Mouse (Mus musculus): ENCODE data around the gene Pten. TPM values are rescaled to one million over a fixed set of nuclear protein-coding genes. Genes with fewer than 3 reads are reported as not detected.

Pten gene
- polyA plus RNA-seq, 1 experiment from 2014 or later = 21.3 TPM

GRCm38 (mm10) chr19:32757831-32758792 is 815 bp downstream of the Pten start:
- H3K4me2 ChIP-seq (replicated peaks; ENCODE audit: low read depth, low read length) = peak overlapping the region; percentile 95
- H3K9me3 ChIP-seq (ENCODE audit: control insufficient read depth, low read depth, low read length) = no peaks in the 10 kb centered on the region
- no peaks in the 10 kb centered on the region for H3K27me3 ChIP-seq (ENCODE audit: control insufficient read depth, insufficient read depth, low read length)
- under 1% methylated on average over 61 of the region's 69 CpGs for WGBS
- ATAC-seq (ENCODE audit: insufficient number of reproducible peaks, insufficient read depth, low FRiP score, low read depth) = no peak
- H3K4me3 ChIP-seq (ENCODE audit: low read depth, low read length) = peak overlapping the region; percentile 99
- peak overlapping the region; percentile 99 for H3K27ac ChIP-seq (ENCODE audit: low read length)
- H3K9ac ChIP-seq (replicated peaks; ENCODE audit: low read depth, low read length) = peak overlapping the region; percentile 98
- no peaks in the 10 kb centered on the region for H3K36me3 ChIP-seq (ENCODE audit: control insufficient read depth, insufficient read depth, low read length)
- H3K4me1 ChIP-seq (ENCODE audit: control insufficient read depth, insufficient read depth, low read length) = peaks cover 6% of the 10 kb centered on the region; the same call in 1 of the 2 replicates

- H3K4me2 ChIP-seq (replicated peaks; ENCODE audit: low read depth, low read length) = peak overlapping the region; percentile 95
- no peaks in the 10 kb centered on the region for H3K36me3 ChIP-seq (ENCODE audit: control insufficient read depth, insufficient read depth, low read length)
- H3K4me3 ChIP-seq (ENCODE audit: low read depth, low read length) = peak overlapping the region; percentile 99
- peaks cover 6% of the 10 kb centered on the region; the same call in 1 of the 2 replicates for H3K4me1 ChIP-seq (ENCODE audit: control insufficient read depth, insufficient read depth, low read length)
- 0% methylated on average over 11 of the region's 11 CpGs for WGBS
- no peaks in the 10 kb centered on the region for H3K27me3 ChIP-seq (ENCODE audit: control insufficient read depth, insufficient read depth, low read length)
- no peaks in the 10 kb centered on the region for H3K9me3 ChIP-seq (ENCODE audit: control insufficient read depth, low read depth, low read length)
- H3K9ac ChIP-seq (replicated peaks; ENCODE audit: low read depth, low read length) = peak overlapping the region; percentile 98
- ATAC-seq (ENCODE audit: insufficient number of reproducible peaks, insufficient read depth, low FRiP score, low read depth) = no peak
- no peak overlapping the region for H3K27ac ChIP-seq (ENCODE audit: low read length)
These were observed 1.5 kb downstream of the Pten start for GRCm38 (mm10) chr19:32758793-32759161.

- 2% methylated on average over 8 of the region's 8 CpGs for WGBS
- peak overlapping the region; percentile 99 for H3K4me3 ChIP-seq (ENCODE audit: low read depth, low read length)
- H3K27ac ChIP-seq (ENCODE audit: low read length) = no peak overlapping the region; the same call in 1 of the 2 replicates
- H3K9ac ChIP-seq (replicated peaks; ENCODE audit: low read depth, low read length) = peak overlapping the region; percentile 98
- ATAC-seq (ENCODE audit: insufficient number of reproducible peaks, insufficient read depth, low FRiP score, low read depth) = no peak
- peaks cover 6% of the 10 kb centered on the region; the same call in 1 of the 2 replicates for H3K4me1 ChIP-seq (ENCODE audit: control insufficient read depth, insufficient read depth, low read length)
- H3K27me3 ChIP-seq (ENCODE audit: control insufficient read depth, insufficient read depth, low read length) = no peaks in the 10 kb centered on the region
- no peaks in the 10 kb centered on the region for H3K36me3 ChIP-seq (ENCODE audit: control insufficient read depth, insufficient read depth, low read length)
- H3K9me3 ChIP-seq (ENCODE audit: control insufficient read depth, low read depth, low read length) = no peaks in the 10 kb centered on the region
- H3K4me2 ChIP-seq (replicated peaks; ENCODE audit: low read depth, low read length) = peak overlapping the region; percentile 95
These were observed 2.2 kb downstream of the Pten start for GRCm38 (mm10) chr19:32759357-32760024.

- Histone ChIP-seq H3K4me1 (ENCODE audit: control insufficient read depth, insufficient read depth, low read length) (peaks cover 5% of the 10 kb centered on the region; the same call in 1 of the 2 replicates), H3K9ac (replicated peaks; ENCODE audit: low read depth, low read length) (0 out of 2 replicates have a peak overlapping the region, but pooled peaks have one; percentile 18), H3K4me3 (ENCODE audit: low read depth, low read length) (peak overlapping the region; percentile 99), H3K27ac (ENCODE audit: low read length) (no peak overlapping the region), H3K27me3 (ENCODE audit: control insufficient read depth, insufficient read depth, low read length) (no peaks in the 10 kb centered on the region), H3K9me3 (ENCODE audit: control insufficient read depth, low read depth, low read length) (no peaks in the 10 kb centered on the region), H3K4me2 (replicated peaks; ENCODE audit: low read depth, low read length) (peak overlapping the region; percentile 95), H3K36me3 (ENCODE audit: control insufficient read depth, insufficient read depth, low read length) (no peaks in the 10 kb centered on the region)
- no peak for ATAC-seq (ENCODE audit: insufficient number of reproducible peaks, insufficient read depth, low FRiP score, low read depth)
- 25% methylated on average over 6 of the region's 6 CpGs for WGBS
These were observed 3.2 kb downstream of the Pten start for GRCm38 (mm10) chr19:32760499-32760898.

- Histone ChIP-seq H3K27me3 (ENCODE audit: control insufficient read depth, insufficient read depth, low read length) (no peaks in the 10 kb centered on the region), H3K36me3 (ENCODE audit: control insufficient read depth, insufficient read depth, low read length) (peaks cover 5% of the 10 kb centered on the region), H3K9me3 (ENCODE audit: control insufficient read depth, low read depth, low read length) (no peaks in the 10 kb centered on the region), H3K9ac (replicated peaks; ENCODE audit: low read depth, low read length) (no peak overlapping the region), H3K4me1 (ENCODE audit: control insufficient read depth, insufficient read depth, low read length) (peaks cover 5% of the 10 kb centered on the region; the same call in 1 of the 2 replicates), H3K4me3 (ENCODE audit: low read depth, low read length) (no peak overlapping the region), H3K4me2 (replicated peaks; ENCODE audit: low read depth, low read length) (peak overlapping the region; percentile 95; the same call in 1 of the 2 replicates), H3K27ac (ENCODE audit: low read length) (no peak overlapping the region)
- ATAC-seq (ENCODE audit: insufficient number of reproducible peaks, insufficient read depth, low FRiP score, low read depth) = no peak
- 58% methylated on average over 4 of the region's 4 CpGs for WGBS
These were observed 3.9 kb downstream of the Pten start for GRCm38 (mm10) chr19:32761162-32761561.

GRCm38 (mm10) chr19:32762493-32762892 is 5.2 kb downstream of the Pten start:
- Histone ChIP-seq H3K4me1 (ENCODE audit: control insufficient read depth, insufficient read depth, low read length) (peaks cover 5% of the 10 kb centered on the region; the same call in 1 of the 2 replicates), H3K36me3 (ENCODE audit: control insufficient read depth, insufficient read depth, low read length) (peaks cover 7% of the 10 kb centered on the region), H3K9me3 (ENCODE audit: control insufficient read depth, low read depth, low read length) (no peaks in the 10 kb centered on the region), H3K4me3 (ENCODE audit: low read depth, low read length) (no peak overlapping the region), H3K9ac (replicated peaks; ENCODE audit: low read depth, low read length) (no peak overlapping the region), H3K4me2 (replicated peaks; ENCODE audit: low read depth, low read length) (no peak overlapping the region), H3K27me3 (ENCODE audit: control insufficient read depth, insufficient read depth, low read length) (no peaks in the 10 kb centered on the region), H3K27ac (ENCODE audit: low read length) (no peak overlapping the region)
- ATAC-seq (ENCODE audit: insufficient number of reproducible peaks, insufficient read depth, low FRiP score, low read depth) = no peak
- 67% methylated on average over 4 of the region's 4 CpGs for WGBS

GRCm38 (mm10) chr19:32778411-32778810 is 21.1 kb downstream of the Pten start:
- no peak overlapping the region for H3K4me2 ChIP-seq (replicated peaks; ENCODE audit: low read depth, low read length)
- H3K4me1 ChIP-seq (ENCODE audit: control insufficient read depth, insufficient read depth, low read length) = peaks cover 4% of the 10 kb centered on the region; the same call in 1 of the 2 replicates
- no peaks in the 10 kb centered on the region for H3K36me3 ChIP-seq (ENCODE audit: control insufficient read depth, insufficient read depth, low read length)
- ATAC-seq (ENCODE audit: insufficient number of reproducible peaks, insufficient read depth, low FRiP score, low read depth) = no peak
- 44% methylated on average over 2 of the region's 2 CpGs for WGBS
- H3K9me3 ChIP-seq (ENCODE audit: control insufficient read depth, low read depth, low read length) = no peaks in the 10 kb centered on the region
- H3K27me3 ChIP-seq (ENCODE audit: control insufficient read depth, insufficient read depth, low read length) = no peaks in the 10 kb centered on the region
- H3K4me3 ChIP-seq (ENCODE audit: low read depth, low read length) = no peak overlapping the region
- no peak overlapping the region for H3K9ac ChIP-seq (replicated peaks; ENCODE audit: low read depth, low read length)
- H3K27ac ChIP-seq (ENCODE audit: low read length) = no peak overlapping the region

GRCm38 (mm10) chr19:32779131-32779530 is 21.8 kb downstream of the Pten start:
- no peaks in the 10 kb centered on the region for H3K36me3 ChIP-seq (ENCODE audit: control insufficient read depth, insufficient read depth, low read length)
- no peaks in the 10 kb centered on the region for H3K9me3 ChIP-seq (ENCODE audit: control insufficient read depth, low read depth, low read length)
- H3K27me3 ChIP-seq (ENCODE audit: control insufficient read depth, insufficient read depth, low read length) = no peaks in the 10 kb centered on the region
- WGBS = 75% methylated on average over 3 of the region's 3 CpGs
- no peak overlapping the region for H3K9ac ChIP-seq (replicated peaks; ENCODE audit: low read depth, low read length)
- H3K27ac ChIP-seq (ENCODE audit: low read length) = no peak overlapping the region
- no peak for ATAC-seq (ENCODE audit: insufficient number of reproducible peaks, insufficient read depth, low FRiP score, low read depth)
- H3K4me2 ChIP-seq (replicated peaks; ENCODE audit: low read depth, low read length) = no peak overlapping the region
- H3K4me3 ChIP-seq (ENCODE audit: low read depth, low read length) = no peak overlapping the region
- H3K4me1 ChIP-seq (ENCODE audit: control insufficient read depth, insufficient read depth, low read length) = peaks cover 4% of the 10 kb centered on the region; the same call in 1 of the 2 replicates

All from stomach, embryonic 14.5 days (tissue).